Mouse (Mus musculus): ENCODE results near the gene 4921539E11Rik. TPM values are rescaled to one million over a fixed set of nuclear protein-coding genes. Genes with fewer than 3 reads are reported as not detected.

The 4921539E11Rik gene
- total RNA-seq, 1 experiment = not detected

DNA sequence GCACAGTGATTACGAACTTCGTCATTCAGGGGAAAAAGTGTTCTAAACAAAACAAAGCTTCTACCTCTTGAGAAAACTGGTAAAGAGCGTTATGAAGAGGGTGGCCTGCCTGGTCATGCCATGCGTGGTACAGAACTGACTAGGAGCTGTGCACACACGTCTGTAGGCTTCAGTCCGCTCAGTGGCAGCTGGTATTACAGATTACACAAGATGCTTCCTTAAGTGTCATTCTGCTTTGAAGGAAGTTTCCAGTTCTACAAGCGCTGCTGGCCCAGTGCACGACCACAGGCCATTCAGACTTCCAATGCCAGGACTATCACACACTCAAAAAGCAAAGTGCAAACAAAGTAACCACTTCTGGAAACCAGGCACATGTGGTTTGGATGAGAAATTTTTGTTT lies 93.3 kb downstream of the 4921539E11Rik start:
- Histone ChIP-seq H3K4me3 (ENCODE audit: insufficient read depth in 1 of 2, low read depth in 1 of 2, low read length in 2 of 2, poor library complexity in 1 of 2, severe bottlenecking in 1 of 2) (no peak overlapping the region), H3K9ac (ENCODE audit: insufficient read depth, low read depth, low read length, poor library complexity, severe bottlenecking) (no peak overlapping the region), H3K4me1 (ENCODE audit: control insufficient read depth in 2 of 2, insufficient read depth in 2 of 2, low read length in 2 of 2, poor library complexity in 1 of 2) (peaks cover 0 to 3% of the 10 kb centered on the region in 2 experiments; a peak in 1 of 4 replicates), H3K36me3 (ENCODE audit: control insufficient read depth, insufficient read depth, low read length, poor library complexity, severe bottlenecking) (peaks cover 9% of the 10 kb centered on the region; the same call in 1 of the 2 replicates), H3K9me3 (ENCODE audit: control insufficient read depth, insufficient read depth, low read depth, low read length) (no peaks in the 10 kb centered on the region), H3K27ac (ENCODE audit: insufficient read depth, low read depth, low read length, poor library complexity, severe bottlenecking) (no peak overlapping the region)
- no peak for DNase-seq (ENCODE audit: low read depth, low spot score)
- TF ChIP-seq ZNF384 (IDR thresholded peaks at IDR 0.05; ENCODE audit: low read depth, low read length) (no peak), HCFC1 (IDR thresholded peaks at IDR 0.05; ENCODE audit: borderline replicate concordance, insufficient read depth, low read length) (no peak), CHD2 (IDR thresholded peaks at IDR 0.05; ENCODE audit: low read depth, low read length) (no peak), MAFK (IDR thresholded peaks at IDR 0.05; ENCODE audit: insufficient read depth, low read depth, low read length) (no peak), ZC3H11A (IDR thresholded peaks at IDR 0.05; ENCODE audit: borderline replicate concordance, low read depth, low read length) (no peak)
- in situ Hi-C loops (cut with MboI; ENCODE audit: low sequenced_read_pairs in 2 of 2, unreplicated experiment in 2 of 2) = no loop called here

DNA sequence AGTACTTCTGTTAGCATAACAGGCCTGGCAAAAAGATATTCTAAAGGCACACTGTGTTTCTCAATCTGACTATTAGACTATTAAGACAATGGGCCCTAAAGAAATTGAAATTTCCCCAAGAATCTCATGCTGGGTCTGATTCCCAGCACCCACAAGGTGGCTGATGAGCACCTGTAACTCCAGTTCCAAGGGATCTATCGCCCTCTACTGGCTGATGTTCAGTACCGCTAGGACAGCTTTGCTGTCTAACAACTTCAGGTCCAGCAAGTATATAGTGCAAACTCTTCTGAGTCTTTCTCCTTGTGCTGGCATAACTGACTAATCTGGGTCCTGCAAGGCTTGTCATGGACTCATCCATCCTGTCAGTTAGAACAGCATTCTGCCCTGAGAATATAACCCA lies 98.2 kb downstream of the 4921539E11Rik start:
- TF ChIP-seq CHD2 (IDR thresholded peaks at IDR 0.05; ENCODE audit: low read depth, low read length) (no peak), ZC3H11A (IDR thresholded peaks at IDR 0.05; ENCODE audit: borderline replicate concordance, low read depth, low read length) (no peak), MAFK (IDR thresholded peaks at IDR 0.05; ENCODE audit: insufficient read depth, low read depth, low read length) (no peak), ZNF384 (IDR thresholded peaks at IDR 0.05; ENCODE audit: low read depth, low read length) (no peak), HCFC1 (IDR thresholded peaks at IDR 0.05; ENCODE audit: borderline replicate concordance, insufficient read depth, low read length) (no peak)
- Histone ChIP-seq H3K9ac (ENCODE audit: insufficient read depth, low read depth, low read length, poor library complexity, severe bottlenecking) (no peak overlapping the region), H3K4me1 (ENCODE audit: control insufficient read depth in 2 of 2, insufficient read depth in 2 of 2, low read length in 2 of 2, poor library complexity in 1 of 2) (0 out of 4 replicates have a peak, but pooled peaks cover 0 to 2% of the 10 kb centered on the region in 2 experiments), H3K36me3 (ENCODE audit: control insufficient read depth, insufficient read depth, low read length, poor library complexity, severe bottlenecking) (peaks cover 2% of the 10 kb centered on the region; the same call in 1 of the 2 replicates), H3K4me3 (ENCODE audit: insufficient read depth in 1 of 2, low read depth in 1 of 2, low read length in 2 of 2, poor library complexity in 1 of 2, severe bottlenecking in 1 of 2) (no peak overlapping the region), H3K9me3 (ENCODE audit: control insufficient read depth, insufficient read depth, low read depth, low read length) (no peaks in the 10 kb centered on the region), H3K27ac (ENCODE audit: insufficient read depth, low read depth, low read length, poor library complexity, severe bottlenecking) (no peak overlapping the region)
- in situ Hi-C loops (cut with MboI; ENCODE audit: low sequenced_read_pairs in 2 of 2, unreplicated experiment in 2 of 2) = no loop called here
- no peak for DNase-seq (ENCODE audit: low read depth, low spot score)

DNA sequence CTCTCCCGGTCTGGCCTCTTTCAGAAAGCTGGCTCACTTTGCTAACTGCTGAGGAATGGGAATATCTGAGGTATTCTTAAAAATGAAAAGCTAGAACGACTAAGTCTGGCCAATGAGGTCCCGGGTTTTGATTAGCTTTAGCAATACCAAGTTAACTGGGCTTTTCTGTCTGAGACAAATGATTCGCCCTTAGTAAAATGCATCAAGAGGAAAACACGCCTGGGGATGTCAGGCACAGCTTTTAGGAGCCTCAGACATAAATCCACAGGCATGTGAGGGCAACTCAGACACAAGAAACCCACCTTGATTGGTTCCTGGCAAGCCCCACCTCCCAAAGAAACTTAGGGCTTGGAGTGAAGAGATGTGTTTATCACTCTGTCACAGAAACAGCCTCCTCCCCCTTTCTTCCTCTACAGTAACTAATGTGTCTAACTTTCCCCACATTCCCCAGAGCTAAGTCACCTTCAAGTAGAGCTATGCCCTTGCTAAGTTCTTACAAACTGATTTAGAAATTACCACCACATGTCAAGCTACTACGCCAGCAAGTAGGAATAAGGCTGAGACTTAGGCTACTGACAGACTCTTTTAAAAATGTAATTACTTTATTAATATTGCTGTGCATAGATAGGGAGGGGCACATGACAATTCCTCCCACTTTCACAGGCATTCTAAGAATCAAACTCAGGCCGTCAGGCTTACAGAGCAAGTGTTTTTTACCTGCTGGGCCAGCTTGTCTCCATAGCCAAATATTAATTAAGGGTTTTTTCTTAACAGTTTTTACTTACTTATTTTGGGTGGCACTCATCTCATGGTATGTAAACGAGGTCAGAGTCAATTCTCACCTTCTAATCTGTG lies 101.7 kb downstream of the 4921539E11Rik start:
- no peaks in the 10 kb centered on the region for H3K9me3 ChIP-seq (ENCODE audit: control insufficient read depth, insufficient read depth, low read depth, low read length)
- no peak for TF ChIP-seq MAFK (IDR thresholded peaks at IDR 0.05; ENCODE audit: insufficient read depth, low read depth, low read length)
- no peak for TF ChIP-seq ZNF384 (IDR thresholded peaks at IDR 0.05; ENCODE audit: low read depth, low read length)
- no peak for TF ChIP-seq CHD2 (IDR thresholded peaks at IDR 0.05; ENCODE audit: low read depth, low read length)
- no peak for TF ChIP-seq ZC3H11A (IDR thresholded peaks at IDR 0.05; ENCODE audit: borderline replicate concordance, low read depth, low read length)
- TF ChIP-seq HCFC1 (IDR thresholded peaks at IDR 0.05; ENCODE audit: borderline replicate concordance, insufficient read depth, low read length) = no peak
- H3K36me3 ChIP-seq (ENCODE audit: control insufficient read depth, insufficient read depth, low read length, poor library complexity, severe bottlenecking) = peaks cover 2% of the 10 kb centered on the region; the same call in 1 of the 2 replicates
- 0 out of 4 replicates have a peak, but pooled peaks cover 0 to 2% of the 10 kb centered on the region in 2 experiments for H3K4me1 ChIP-seq (ENCODE audit: control insufficient read depth in 2 of 2, insufficient read depth in 2 of 2, low read length in 2 of 2, poor library complexity in 1 of 2)
- DNase-seq (ENCODE audit: low read depth, low spot score) = no peak
- H3K4me3 ChIP-seq (ENCODE audit: insufficient read depth in 1 of 2, low read depth in 1 of 2, low read length in 2 of 2, poor library complexity in 1 of 2, severe bottlenecking in 1 of 2) = no peak overlapping the region
- in situ Hi-C loops (cut with MboI; ENCODE audit: low sequenced_read_pairs in 2 of 2, unreplicated experiment in 2 of 2) = no loop called here
- no peak overlapping the region for H3K27ac ChIP-seq (ENCODE audit: insufficient read depth, low read depth, low read length, poor library complexity, severe bottlenecking)
- H3K9ac ChIP-seq (ENCODE audit: insufficient read depth, low read depth, low read length, poor library complexity, severe bottlenecking) = no peak overlapping the region

Other genes with a start within 250 kb of the 4921539E11Rik start
- gene Mier1, start 176.5 kb downstream of the 4921539E11Rik start, total RNA-seq (2012; rRNA removed) = 37.9 and 52.6 TPM in 2 replicates
- 0.74 and 0.76 TPM in 2 replicates for gene Wdr78, start 176.3 kb downstream of the 4921539E11Rik start, total RNA-seq (2012; rRNA removed)
- gene Slc35d1, start 75.7 kb downstream of the 4921539E11Rik start, total RNA-seq (2012; rRNA removed) = 13.0 TPM in 2 replicates
- 17.4 and 21.4 TPM in 2 replicates for gene Oma1, start 22.9 kb upstream of the 4921539E11Rik start, total RNA-seq (2012; rRNA removed)

Measured in ES-E14 (cell line).